Mouse (Mus musculus) R1 (cell line): ENCODE results near the gene Arhgap28.
A peak's percentile ranks its signal among the peaks of the same experiment; 100 is the strongest.

ENCODE experiments used
- DNase-seq: peaks from one replicate; pipeline ENCODE4 v3.0.0-alpha.2; 2018; ENCODE audit warnings: low read depth, low spot score

Gene Arhgap28

DNA sequence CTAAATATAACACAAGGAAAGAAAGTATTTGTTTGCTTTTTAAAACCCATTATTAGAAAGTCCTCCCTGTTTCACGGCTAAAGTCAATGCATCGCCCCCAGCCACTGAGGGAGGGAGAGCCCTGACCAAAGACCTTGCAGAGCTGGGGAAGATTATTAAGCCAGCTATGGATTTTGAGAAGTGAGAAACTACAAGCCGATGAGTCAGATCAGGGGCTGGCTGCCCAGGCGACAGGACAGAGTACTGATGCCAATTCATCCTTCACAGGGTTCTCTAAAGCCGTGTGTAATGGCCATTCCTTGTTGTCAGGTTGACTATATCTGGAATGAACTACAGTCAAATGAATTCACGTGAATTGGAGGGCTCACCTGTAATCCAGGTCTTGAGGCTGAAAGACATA, 62.9 kb downstream of the Arhgap28 start:
- DNase-seq: no peak

DNA sequence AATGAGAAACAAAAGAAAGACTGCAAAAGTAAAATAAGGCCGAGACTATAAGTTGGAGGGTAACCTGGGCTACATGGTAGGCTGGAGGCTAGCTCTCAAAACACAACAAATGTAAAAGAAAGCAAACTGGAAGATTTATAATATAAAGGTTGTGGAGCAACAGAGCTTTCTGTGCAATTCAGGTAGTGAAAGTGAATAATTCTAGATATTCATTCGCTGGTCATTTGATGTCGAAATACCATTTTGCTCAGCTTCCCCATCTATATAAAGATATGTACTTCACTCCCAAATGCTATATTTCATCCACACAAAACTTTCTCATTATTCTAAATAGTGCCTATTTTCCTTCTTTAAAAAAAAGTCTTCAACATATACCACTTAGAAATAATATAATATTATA, 66.9 kb downstream of the Arhgap28 start:
- DNase-seq: no peak

DNA sequence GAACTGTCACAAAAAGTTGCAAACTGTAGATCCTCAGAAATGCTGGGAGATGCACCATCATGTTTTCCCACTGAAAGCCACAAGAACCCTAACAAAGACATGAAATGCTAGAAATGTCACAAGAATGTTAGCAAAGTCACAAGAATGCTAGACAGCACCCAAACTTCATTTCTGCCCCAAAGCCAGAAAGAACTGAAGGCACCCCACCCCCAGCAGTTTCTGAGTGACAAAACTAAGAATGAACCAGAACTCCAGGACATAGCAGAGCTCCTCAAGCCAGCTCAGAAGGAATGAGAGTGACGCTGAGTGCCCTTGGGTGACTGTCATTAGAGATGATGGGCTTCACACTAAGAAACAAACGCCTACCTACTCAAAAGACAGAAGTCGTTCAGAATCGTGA, 68.4 kb downstream of the Arhgap28 start:
- no peak for DNase-seq

DNA sequence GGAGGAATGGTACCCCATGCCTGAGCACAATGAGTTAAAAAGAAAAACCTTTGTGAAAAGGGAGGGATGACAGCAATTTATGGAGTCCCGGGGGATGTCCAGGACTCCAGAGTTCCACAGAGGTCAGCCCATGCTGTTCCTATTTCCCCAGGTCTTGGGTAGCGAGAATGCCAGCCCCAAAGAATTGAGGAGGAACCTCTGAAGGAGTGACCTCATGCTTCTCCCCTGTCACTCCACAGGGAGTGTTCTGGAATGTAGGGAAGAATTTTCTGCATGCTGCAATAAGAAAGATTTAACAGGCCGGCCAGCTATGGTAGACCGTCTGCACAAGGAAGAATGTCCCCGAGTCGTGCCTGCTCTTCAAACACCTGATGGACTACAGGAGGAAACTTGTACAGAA, 72.5 kb downstream of the Arhgap28 start:
- no peak for DNase-seq

DNA sequence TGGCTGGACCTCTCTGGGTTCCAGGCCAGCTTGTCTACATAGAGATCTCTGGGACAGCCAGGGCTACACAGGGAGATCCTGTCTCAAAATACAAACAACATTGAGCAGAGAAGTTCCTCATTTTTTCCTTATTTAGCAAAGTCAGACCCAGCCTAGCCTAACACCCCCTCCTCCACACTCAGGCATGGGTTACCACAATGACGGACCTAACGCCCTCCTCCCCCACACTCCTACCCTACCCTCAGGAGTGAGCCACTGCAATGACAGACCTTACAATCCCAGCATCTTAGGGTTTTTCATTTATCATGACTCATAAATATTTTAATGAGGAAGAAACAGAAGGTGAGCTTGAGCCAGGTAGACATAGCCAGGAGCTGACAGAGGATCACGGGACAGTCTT, 73.0 kb downstream of the Arhgap28 start:
- no peak for DNase-seq

DNA sequence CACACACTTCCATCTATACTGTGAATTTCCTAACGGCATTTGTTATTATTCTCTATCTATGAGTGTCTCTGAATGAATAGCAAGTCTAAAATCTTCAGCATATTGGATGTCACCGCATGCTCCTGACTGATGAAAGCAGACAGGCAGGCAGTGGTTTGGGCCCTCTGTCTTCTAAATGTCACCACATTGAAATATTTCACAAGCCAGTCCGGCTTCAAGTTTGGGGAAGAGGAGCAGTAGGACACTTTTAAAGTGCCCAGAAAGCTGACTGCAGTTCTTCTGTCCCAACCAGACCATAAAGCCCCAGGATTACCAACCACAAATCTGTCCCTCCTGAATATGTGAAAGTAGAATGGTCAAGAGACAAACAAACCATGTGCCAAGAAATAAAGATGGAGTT, 73.5 kb downstream of the Arhgap28 start:
- DNase-seq: no peak

DNA sequence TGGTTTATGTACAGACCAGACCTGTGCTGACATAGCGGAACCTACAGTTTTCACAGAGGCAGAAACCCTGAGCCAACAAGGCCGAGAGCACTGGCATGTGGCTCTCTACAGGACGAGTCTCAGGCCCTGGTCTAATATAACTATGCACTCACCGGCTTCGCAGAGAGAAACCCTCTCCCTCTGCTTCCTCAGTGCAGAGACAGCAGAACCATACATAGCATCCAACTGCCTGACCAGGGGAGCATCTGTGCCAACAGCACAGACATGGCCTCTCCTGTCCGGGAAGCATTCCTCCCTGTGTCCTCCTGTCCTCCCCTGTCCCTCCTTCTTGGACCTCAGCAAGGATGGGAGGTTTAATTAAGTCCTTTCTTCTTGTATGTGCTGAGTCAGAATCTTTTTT, 75.6 kb downstream of the Arhgap28 start:
- no peak for DNase-seq

DNA sequence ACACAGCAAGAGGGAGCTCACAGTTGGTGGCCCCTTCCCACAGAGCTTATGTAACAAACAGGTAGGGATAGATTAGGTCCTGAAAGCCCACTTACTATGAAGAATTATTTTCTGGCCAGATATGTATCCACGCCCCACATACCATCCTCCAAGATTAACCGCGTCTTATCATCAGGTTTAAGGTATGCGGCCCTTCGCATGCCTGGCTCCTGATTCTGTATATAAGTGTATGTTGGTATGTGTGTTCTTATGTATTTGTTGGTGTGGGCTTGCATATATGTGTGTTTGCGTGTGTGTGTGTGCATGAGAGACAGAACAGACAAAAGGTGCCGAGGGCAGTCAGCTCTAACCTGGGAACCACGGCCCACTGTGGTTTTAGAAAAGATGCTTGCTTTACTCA, 76.1 kb downstream of the Arhgap28 start:
- DNase-seq: no peak

DNA sequence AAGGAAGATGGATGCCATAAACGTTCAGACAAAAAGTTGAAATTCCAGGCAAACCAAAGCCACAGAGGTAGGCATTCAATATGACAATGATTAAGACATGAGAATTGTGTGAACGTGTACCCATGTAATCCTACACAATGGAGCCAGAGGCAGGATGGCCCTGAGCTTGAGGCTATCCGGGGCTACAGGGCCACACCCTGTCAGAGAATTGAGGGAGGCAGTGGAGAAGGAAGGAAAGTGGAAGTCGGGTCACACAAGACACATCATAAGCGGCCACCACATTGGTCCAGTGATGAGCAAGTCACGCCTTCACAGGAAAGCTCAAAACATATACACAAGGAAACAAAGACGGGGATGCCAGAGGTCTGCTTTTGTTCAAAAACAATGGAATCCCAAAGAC, 84.0 kb downstream of the Arhgap28 start:
- DNase-seq: peak; percentile 51

DNA sequence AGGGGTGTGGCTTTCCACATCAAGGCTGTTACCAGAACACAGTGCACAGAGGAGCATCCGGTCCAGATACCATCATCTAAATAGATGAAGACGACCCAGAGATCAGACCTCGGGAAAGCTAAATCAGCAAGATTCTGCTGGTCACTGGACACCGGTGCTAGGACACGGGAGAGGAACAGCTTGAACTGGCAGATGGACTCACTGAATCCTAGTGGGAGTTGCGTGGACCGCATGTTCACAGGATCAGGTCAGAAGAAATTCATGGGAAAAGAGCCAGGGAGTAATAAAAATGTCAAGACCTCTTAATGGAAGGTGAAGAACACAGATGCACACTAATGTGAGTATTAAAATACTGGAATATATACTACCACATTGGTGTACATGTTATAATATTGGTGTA, 85.7 kb downstream of the Arhgap28 start:
- DNase-seq: no peak

DNA sequence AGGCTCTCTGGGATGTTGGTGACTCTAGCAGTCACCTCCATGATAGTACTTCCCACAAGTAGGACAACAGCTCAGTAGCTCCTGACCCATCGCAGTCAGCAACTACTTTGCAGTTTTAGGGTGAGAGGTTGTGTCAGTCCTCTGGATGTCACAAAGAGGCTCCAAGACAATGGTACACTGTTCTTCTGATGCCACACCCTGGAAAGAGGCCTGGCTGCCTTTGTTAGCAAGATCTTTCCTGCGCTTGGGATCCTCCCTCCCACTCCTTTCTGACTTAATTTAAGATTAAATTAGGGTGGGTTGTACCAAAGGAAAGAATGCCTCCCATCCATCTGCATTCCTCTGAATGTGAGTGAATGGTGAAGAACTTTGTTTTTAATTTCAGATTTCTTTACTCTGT, 87.0 kb downstream of the Arhgap28 start:
- DNase-seq: peak; percentile 77

DNA sequence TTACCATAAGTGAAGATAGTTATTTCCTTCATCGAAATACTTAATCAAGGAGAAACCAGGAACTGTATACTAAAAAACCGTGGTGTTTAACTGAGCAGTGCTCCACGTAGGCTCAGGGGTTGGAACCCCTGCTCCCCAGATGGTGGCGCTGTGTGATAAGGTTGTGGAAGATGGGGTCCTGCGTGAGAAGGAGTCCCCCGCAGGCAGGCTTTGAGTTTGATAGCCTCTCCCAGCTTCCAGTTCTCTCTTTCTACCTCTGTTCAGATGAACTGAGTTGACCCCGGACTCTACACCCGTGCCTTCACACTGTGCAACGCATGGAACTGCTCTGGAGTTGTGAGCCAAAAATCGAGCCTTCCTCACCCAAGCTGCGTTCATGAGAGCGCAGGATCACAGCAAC, 91.3 kb downstream of the Arhgap28 start:
- DNase-seq: peak; percentile 62

DNA sequence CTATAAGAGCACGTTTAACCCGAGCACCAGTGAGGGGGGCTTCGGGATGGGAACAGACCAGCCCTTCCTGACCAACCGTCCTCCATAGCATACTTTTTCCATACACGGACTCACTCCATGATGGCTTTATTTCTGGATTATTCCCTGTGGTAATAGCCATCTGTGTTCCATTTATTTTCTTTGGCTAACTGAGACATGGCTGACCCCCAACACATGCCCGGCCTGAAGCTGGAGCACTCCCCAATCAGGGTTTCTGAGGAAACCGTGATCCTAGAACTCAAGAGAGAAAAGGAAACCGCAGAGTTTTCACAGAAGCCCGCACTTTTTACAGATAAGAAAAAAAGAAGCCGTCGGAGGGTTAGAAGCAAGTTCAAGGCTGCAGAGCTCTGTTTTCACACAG, 91.9 kb downstream of the Arhgap28 start:
- no peak for DNase-seq

DNA sequence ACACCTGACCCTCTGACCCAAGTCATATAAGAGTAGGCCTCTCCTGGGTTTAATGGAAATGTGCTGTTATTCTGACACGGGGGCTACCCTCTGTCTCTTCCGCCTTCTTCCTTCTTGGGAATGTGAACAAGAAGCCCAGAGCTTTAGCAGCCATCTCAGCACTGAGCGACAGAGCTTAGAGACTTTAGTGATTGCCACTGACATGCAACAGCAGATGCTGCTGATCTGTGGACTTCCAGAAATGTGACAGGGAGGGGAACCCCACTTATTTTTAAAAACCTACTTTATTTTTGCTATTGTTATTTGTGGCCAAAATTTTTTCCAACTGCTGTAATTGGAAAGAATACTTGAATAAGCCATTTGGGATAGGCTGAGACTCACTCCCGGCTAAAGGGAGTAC, 95.4 kb downstream of the Arhgap28 start:
- no peak for DNase-seq

DNA sequence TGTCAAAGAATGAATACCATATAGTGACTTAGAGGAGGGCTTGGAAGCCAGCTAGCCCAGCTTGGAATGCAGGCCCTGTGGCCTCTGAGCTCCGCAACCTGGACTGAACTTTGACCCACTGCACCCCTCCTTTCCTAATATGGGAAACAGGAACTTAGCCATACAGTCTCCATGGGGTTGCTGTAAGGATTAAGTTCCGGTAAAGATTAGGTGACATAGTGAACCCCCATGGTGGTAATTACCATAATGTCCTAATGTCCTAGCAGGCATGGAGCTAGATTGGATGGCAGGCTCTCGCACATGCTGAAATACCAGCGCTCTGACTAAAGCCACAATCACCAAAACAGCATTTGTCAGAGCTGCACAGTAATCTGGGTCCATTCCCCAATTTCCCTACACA, 95.8 kb downstream of the Arhgap28 start:
- no peak for DNase-seq

DNA sequence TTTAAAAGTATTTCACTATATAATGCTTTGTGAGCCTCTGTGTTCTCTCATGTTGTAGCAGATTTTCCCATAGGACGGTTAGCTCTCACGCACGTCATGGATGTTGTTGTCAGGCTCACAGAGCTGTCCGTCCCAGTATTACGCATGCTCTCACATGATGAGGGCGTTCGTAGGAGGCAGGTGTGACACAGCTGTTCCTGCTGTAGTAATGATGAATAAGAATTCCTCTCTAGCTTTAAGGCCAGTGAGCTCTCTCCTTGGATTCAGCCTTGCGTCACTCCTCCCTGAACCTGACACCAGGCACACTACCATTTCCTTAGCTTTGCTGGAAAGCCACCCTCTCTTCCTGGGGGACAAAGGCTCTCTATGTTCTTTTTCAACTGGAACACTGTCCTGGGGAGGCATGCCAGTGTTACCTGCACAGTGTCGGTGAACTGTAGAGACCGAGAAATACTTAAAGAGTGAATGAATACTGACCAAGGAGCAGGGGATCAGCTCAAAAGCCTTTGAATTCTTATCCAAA, 96.3 kb downstream of the Arhgap28 start:
- no peak for DNase-seq

DNA sequence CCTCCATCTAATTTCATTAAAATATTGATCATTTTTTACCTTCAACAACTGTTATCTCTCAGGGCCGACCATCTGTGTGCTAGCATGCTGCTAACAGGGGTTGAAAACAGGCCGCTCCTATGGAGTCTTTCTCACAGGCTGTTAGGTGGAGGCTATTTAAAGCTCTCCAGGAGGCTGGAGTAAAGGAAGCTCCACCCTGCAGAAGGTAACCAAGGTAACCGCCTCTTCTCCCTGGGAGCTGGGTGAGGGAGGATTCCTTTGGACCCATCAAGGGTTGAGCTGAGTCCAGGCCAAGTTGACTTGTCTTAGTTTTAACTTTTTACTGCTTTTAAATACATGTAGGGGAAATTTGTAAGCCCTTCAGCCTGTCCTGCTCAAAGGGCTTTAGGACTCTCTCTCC, 97.7 kb downstream of the Arhgap28 start:
- DNase-seq: peak; percentile 65

DNA sequence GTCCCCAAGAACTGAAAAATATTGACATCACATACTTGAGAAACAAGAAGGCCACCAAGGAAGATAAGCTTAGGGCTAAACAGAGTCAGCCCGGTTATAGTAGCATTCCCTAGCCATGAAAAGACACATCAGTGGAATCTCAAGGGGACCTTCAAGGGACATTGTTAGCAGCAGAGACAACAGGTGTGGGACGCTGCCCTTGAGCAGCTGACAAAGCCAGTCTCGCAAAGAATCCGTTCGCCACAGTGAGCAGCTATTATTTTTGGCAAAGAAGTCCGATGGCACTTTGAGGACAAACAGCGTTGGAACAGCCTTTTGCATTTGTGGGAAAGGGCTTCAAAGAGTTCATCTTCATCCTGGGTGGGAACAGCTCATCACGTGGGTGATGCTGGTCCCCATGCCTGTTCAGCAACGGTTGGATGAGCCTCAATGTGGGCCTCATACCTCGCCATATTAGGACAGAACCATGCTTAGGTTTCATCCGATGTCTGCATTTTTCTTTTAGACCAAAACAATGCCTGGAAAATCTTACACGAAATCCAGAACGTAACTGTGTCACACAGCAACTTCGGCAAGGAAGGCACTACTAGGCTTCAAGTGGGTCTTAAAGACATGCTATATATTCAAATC, 99.5 kb downstream of the Arhgap28 start:
- no peak for DNase-seq

DNA sequence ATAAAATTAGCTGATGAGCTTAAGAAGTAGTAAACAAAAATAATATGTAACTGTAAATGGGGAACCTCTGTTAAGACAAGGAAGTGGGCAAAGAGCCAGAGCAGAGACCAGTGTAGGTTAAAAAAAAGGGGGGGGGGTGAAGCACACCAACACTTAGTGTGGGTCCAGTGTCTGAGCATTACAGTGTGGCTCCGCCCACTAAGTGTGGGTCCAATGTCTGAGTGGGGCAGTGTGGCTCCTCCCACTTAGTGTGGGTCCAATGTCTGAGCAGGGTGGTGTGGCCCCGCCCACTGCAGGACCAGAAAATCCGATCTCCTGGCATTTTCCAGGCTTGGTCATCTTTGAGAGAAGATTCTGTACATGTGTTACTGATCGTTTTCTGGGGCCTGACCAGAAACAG, 101.1 kb downstream of the Arhgap28 start:
- peak; percentile 68 for DNase-seq

DNA sequence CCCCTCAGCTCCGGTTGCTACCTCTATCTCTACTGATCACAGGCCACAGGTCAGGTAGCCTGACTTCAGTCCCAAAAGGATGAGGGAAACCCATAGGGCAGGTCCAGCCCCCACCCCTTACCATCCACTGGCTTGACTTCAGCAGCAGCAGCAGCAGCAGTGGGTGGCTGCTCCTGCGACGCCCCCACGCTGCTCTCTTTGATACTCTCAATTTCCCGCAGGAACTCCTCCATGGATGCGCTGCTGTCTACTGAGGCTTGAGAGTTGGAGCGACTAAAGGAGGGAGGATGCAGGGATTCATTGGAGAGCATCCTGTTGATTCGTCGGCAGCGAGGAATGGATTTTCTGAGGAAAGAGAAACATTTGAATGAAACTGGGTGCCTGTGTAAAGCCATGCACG, 102.8 kb downstream of the Arhgap28 start:
- no peak for DNase-seq

DNA sequence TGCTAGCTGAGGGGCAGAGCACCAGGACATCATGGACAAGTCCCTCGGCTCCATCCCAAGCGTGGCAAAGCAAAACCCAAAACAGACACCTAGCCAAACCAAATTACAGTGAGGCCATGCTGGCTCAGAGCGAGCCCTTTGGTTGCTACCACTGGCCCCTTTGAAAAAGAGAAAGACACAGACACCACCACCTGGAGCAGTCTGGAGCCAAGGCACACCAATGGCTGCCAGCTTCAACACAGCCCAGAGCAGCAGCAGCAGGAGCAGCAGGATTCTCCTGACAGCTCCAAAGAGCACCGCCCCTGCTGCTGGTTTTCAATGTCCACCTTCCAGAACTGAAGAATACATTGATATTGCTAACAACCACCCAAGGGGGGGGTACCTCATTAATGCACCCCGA, 104.5 kb downstream of the Arhgap28 start:
- DNase-seq: no peak

DNA sequence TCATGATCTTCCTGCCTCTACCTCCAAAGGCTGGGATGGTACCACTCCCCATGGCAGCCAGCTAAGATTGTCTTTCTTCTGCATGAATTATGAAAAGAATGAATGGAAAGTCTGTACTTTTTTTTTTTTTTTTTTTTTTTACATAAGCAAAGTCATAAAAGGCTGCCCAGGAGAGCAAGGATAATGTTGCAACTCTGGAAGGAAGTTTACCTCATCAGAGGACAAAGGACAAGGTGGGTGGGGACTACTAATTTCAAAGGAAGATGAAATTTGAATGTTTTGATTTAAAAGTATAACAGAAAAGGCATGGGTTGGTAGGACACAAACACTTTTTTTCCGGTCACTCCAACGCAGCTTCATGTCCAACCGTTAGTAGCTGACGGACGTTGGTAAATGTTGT, 107.5 kb downstream of the Arhgap28 start:
- no peak for DNase-seq

DNA sequence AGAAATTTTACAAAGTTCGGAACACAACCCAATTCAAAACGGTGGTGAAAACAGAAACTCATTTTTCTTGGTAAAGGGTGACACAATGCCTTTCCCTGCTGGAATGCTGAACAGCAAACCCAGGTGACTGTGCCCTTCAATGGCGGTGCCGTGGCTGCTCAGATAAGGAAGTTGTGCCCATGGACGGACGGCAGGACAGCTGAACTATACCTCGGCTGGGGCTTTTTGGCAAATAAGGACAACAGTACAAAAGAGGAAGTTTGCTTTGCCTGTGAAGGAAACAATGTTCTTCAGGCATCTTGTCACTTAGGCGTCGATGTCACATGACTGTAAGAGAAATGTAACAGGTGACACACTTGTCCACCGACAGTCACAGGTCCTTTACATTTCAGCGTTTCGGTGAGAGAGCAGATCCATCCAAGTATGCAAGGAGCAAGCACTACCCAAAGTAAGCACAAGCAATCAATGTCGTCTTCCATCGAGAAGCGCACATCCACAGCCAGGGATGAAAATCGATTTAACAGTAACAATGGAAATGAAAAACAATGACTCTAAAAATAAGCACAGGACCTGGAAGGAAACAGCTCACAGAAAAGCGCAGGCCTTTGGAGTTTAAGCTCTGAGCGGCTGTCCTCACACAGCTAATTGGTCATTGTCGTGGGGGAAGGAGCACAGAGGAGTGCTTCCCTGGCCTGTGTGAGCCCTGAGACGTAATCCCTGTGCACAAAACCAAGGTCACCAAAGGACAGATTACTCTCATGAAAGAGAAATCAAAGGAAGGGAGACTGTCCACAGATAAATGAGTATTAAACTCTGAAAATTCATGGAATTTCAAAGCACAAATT, 114.2 kb downstream of the Arhgap28 start:
- DNase-seq: no peak
